In the genomic region with DNA sequence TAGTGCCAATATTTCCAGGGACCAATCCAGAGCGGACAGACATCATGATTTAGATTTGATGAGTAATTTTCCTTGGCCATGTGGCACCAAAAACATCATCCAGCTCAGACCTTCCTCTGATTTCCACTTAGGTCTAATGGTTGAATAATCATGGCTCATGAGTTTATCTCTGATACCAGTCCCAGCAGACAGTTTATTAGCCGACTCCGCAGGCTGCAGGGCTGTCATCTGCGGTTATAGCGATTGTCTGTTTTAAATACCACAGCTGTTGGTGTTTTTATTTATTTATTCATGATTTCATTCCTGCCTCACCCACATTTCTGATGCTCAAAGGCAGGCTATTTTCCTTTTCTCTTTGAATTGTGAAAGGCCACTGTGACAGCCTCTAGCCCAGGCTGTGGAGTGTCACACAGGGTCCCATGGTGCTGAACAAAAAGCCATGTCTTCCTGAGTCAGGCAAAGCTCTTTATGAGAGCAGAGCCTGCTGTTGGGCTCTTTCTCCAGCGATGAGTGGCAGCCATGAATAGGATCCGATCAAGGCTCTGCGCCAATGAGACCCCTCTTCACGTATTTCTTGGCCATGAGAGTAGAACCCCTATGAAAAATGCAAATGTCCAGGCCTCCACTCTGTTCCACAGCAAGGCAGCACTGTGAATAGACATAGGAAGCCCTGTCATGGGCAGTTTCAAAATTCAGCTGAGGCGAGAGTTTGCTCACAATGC, we compare ENCODE assay signal across 10 mouse cellular contexts.
A peak's percentile ranks its signal among the peaks of the same experiment; 100 is the strongest.
DNase-seq lines count a peak whose midpoint lies in the region; ATAC-seq and TF ChIP-seq lines count a peak whose summit lies in the region.
"Had no signal": no experiment of that assay in that cellular context is flagged by ENCODE, and none has a peak within 500 bp of the region (broad histone marks: within the 10 kb centered on the region; RNA-seq: fewer than 3 reads in every experiment).

No protein-coding gene starts in this region.

- no peak overlapping the region for H3K4me2 ChIP-seq in forebrain, postnatal 0 days (ENCODE audit: low read depth)
- no peak overlapping the region for H3K4me2 ChIP-seq in midbrain, embryonic 11.5 days
- H3K4me2 ChIP-seq: stomach, embryonic 15.5 days had no signal

- H3K9ac ChIP-seq in forebrain, postnatal 0 days: no peak overlapping the region
- H3K9ac ChIP-seq in midbrain, embryonic 11.5 days (ENCODE audit: low read length): no peak overlapping the region
- H3K9ac ChIP-seq: stomach, embryonic 15.5 days had no signal

- no peaks in the 10 kb centered on the region for H3K9me3 ChIP-seq in forebrain, postnatal 0 days (ENCODE audit: low read length)
- H3K9me3 ChIP-seq in midbrain, embryonic 11.5 days (ENCODE audit: control insufficient read depth, low read length): no peaks in the 10 kb centered on the region
- H3K9me3 ChIP-seq: stomach, embryonic 15.5 days had no signal

- peak; percentile 94 for ATAC-seq in forebrain, postnatal 0 days
- ATAC-seq in midbrain, embryonic 11.5 days (ENCODE audit: low FRiP score): peak; percentile 94

- peaks cover 5% of the 10 kb centered on the region; the same call in 1 of the 2 replicates for H3K4me1 ChIP-seq in forebrain, postnatal 0 days (ENCODE audit: insufficient read depth)
- H3K4me1 ChIP-seq in midbrain, embryonic 11.5 days (ENCODE audit: control insufficient read depth, insufficient read depth, low read length): no peaks in the 10 kb centered on the region
- H3K4me1 ChIP-seq: stomach, embryonic 15.5 days had no signal

- H3K27ac ChIP-seq in forebrain, postnatal 0 days (ENCODE audit: low read depth, low read length): no peak overlapping the region; the same call in 1 of the 2 replicates
- no peak overlapping the region for H3K27ac ChIP-seq in midbrain, embryonic 11.5 days (ENCODE audit: low read depth, low read length)
- H3K27ac ChIP-seq: kidney, postnatal 0 days; stomach, embryonic 15.5 days had no signal

- TF ChIP-seq CTCF in forebrain, postnatal 0 days (IDR thresholded peaks at IDR 0.05; ENCODE audit: low read depth): no peak

- DNase-seq in frontal cortex, postnatal 10 days (ENCODE audit: low spot score in 2 of 2): peak; percentile 22 to 41
- DNase-seq in frontal cortex, postnatal 25 days (ENCODE audit: low spot score in 2 of 2): no peak
- peak; percentile 36 for DNase-seq in brain, adult 2 months (ENCODE audit: low read depth, low spot score)
- peak; percentile 47 for DNase-seq in forebrain, postnatal 0 days
- DNase-seq in midbrain, embryonic 11.5 days (ENCODE audit: low spot score, missing footprints): no peak
- no peak for DNase-seq in kidney, postnatal 10 days
- no peak for DNase-seq in adrenal gland, postnatal 4 days (ENCODE audit: low spot score in 2 of 2)
- no peak for DNase-seq in thymus, postnatal 0 days (ENCODE audit: low spot score)

- H3K27me3 ChIP-seq in forebrain, postnatal 0 days (ENCODE audit: insufficient read depth, low read length): no peaks in the 10 kb centered on the region
- H3K27me3 ChIP-seq in midbrain, embryonic 11.5 days (ENCODE audit: control insufficient read depth, insufficient read depth, low read length): no peaks in the 10 kb centered on the region
- H3K27me3 ChIP-seq: stomach, embryonic 15.5 days had no signal

- no peak overlapping the region for H3K4me3 ChIP-seq in forebrain, postnatal 0 days (ENCODE audit: low read depth, low read length)
- no peak overlapping the region for H3K4me3 ChIP-seq in midbrain, embryonic 11.5 days (ENCODE audit: low read depth, low read length)
- H3K4me3 ChIP-seq: stomach, embryonic 15.5 days had no signal

- H3K36me3 ChIP-seq in forebrain, postnatal 0 days (ENCODE audit: insufficient read depth): no peaks in the 10 kb centered on the region
- no peaks in the 10 kb centered on the region for H3K36me3 ChIP-seq in midbrain, embryonic 11.5 days (ENCODE audit: control insufficient read depth, insufficient read depth, low read length)
- H3K36me3 ChIP-seq: stomach, embryonic 15.5 days had no signal

- 31% methylated on average over 10 of the region's 10 CpGs for WGBS in forebrain, postnatal 0 days
- 66% methylated on average over 10 of the region's 10 CpGs for WGBS in midbrain, embryonic 11.5 days

Comparison
In these comparisons a context has a peak if more than half of its experiments do, and no peak if none do; other contexts are left out.
1. DNase-seq: peak in frontal cortex, postnatal 10 days (2 of 2), brain, adult 2 months (single experiment) and forebrain, postnatal 0 days (single experiment); none in frontal cortex, postnatal 25 days (0 of 2), midbrain, embryonic 11.5 days (single experiment), kidney, postnatal 10 days (single experiment), adrenal gland, postnatal 4 days (0 of 2) and thymus, postnatal 0 days (single experiment).